Mouse (Mus musculus): ENCODE measurements at regions not wholly inside any gene's neighbourhood (a gene's known extent, or its start where the extent isn't known, plus 50 kb on each side); places are given as distances from the start of the nearest gene placed in this dataset.

- TF ChIP-seq CTCF (IDR thresholded peaks at IDR 0.05; ENCODE audit: borderline replicate concordance, control insufficient read depth, extremely low read depth, insufficient read depth, low read length, poor library complexity): no peak
- TF ChIP-seq POLR2A (IDR thresholded peaks at IDR 0.05; ENCODE audit: control insufficient read depth, extremely low read depth, insufficient read depth, low read length, poor library complexity): no peak
These were observed 169.0 kb upstream of the Sulf2 start for GRCm38 (mm10) chr2:166324439-166324838.

Data from thymus, adult 2 months (tissue).